Mouse (Mus musculus) layer of hippocampus, adult 2 months (tissue): ENCODE results near the gene Gm14597. TPM values are rescaled to one million over a fixed set of nuclear protein-coding genes. Genes with fewer than 3 reads are reported as not detected.

Experiments used
- DNase-seq, 2 experiments: peaks; one replicate each; pipeline ENCODE4 v3.0.0; 2022; ENCODE audit warnings: low spot score in 2 of 2
- H3K27ac ChIP-seq: fragments of 200-600 bp; 2 replicates; pipeline ENCODE4 v1.8.1; 2022
- H3K4me3 ChIP-seq: fragments of 200-600 bp; 2 replicates; pipeline ENCODE4 v1.8.1; 2022; ENCODE audit warnings: mild to moderate bottlenecking
- CTCF ChIP-seq: fragments of 200-600 bp; conservative IDR thresholded peaks from 2 replicates; pipeline ENCODE4 v1.8.1; 2022; ENCODE audit warnings: antibody characterized with exemption, mild to moderate bottlenecking, moderate library complexity
- total RNA-seq, 2 experiments: library from RNA; stranded (reverse); gene quantifications; 2 replicates each; pipeline ENCODE4 v1.2.3; 2021

Gm14597 gene
- total RNA-seq, 2 experiments from 2014 or later, result 0.71 TPM; not detected in 1

DNA sequence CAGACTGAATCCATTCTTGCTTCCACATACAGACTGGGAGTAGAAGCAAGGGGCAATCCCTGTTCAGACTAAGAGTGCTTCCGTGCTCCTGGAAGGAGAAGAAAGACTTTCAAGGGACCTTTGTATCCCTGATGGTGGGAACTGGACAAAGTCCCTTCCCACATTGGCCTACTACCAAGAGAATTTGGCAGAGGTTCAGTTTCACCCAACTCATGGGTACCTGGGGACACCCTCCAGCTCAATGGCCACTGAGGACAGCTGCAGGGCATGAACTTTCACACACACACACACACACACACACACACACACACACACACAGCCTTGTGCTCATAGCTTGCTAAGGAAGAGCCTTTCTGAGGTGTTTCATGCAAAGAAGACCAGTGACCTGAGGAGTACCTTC is 29.5 kb downstream of the Gm14597 start:
- no peak for DNase-seq
- no peak overlapping the region for H3K4me3 ChIP-seq
- no peak overlapping the region for H3K27ac ChIP-seq
- no peak for TF ChIP-seq CTCF

Other genes starting within 250 kb of the Gm14597 start
- 10 to 100 TPM in 1 of 2 experiments, 1 to 10 TPM in 1; 9.7 to 12.4 TPM for gene Mospd1, start 238.5 kb downstream of the Gm14597 start, total RNA-seq
- not detected for gene Etd, start 174.1 kb downstream of the Gm14597 start, total RNA-seq
- gene Rtl8c, start 947 bp downstream of the Gm14597 start, total RNA-seq, result 100 to 1,000 TPM; 174 to 189 TPM
- 100 to 1,000 TPM; 198 to 264 TPM for gene Rtl8a, start 34.7 kb upstream of the Gm14597 start, total RNA-seq
- 100 to 1,000 TPM; 164 to 168 TPM for gene Rtl8b, start 61.4 kb upstream of the Gm14597 start, total RNA-seq
- not detected for gene 4930502E18Rik, start 115.8 kb upstream of the Gm14597 start, total RNA-seq
- not detected for gene 1700013H16Rik, start 148.9 kb upstream of the Gm14597 start, total RNA-seq
- not detected for gene Zfp36l3, start 167.4 kb upstream of the Gm14597 start, total RNA-seq
- 1 to 10 TPM in 1 of 2 experiments, under 1 TPM in 1; 0.95 to 1.5 TPM for gene Xlr, start 188.7 kb upstream of the Gm14597 start, total RNA-seq